Mouse (Mus musculus) kidney, adult 8-10 months (tissue): ENCODE data around the gene Hrh3.

Experiments used
- DNase-seq, 2 experiments: peaks; one replicate each; pipeline ENCODE4 v3.0.0; 2022

Hrh3 gene

GRCm38 (mm10) chr2:180103978-180104658, at the start of gene Hrh3:
Hrh3 (minus strand) TSS chr2:180104488.
- peak; percentile 76 to 78 for DNase-seq

- no peak for DNase-seq
Measured at GRCm38 (mm10) chr2:180148551-180148950, 44.3 kb upstream of the Hrh3 start.

- DNase-seq: no peak
Measured at GRCm38 (mm10) chr2:180147379-180147778, 43.1 kb upstream of the Hrh3 start.

GRCm38 (mm10) chr2:180146091-180146490, 41.8 kb upstream of the Hrh3 start:
- no peak for DNase-seq

- no peak for DNase-seq
Measured at GRCm38 (mm10) chr2:180135414-180135813, 31.1 kb upstream of the Hrh3 start.

- no peak for DNase-seq
Measured at GRCm38 (mm10) chr2:180133911-180134310, 29.6 kb upstream of the Hrh3 start.

GRCm38 (mm10) chr2:180133231-180133630, 28.9 kb upstream of the Hrh3 start:
- DNase-seq: no peak

- no peak for DNase-seq
Measured at GRCm38 (mm10) chr2:180127675-180128074, 23.4 kb upstream of the Hrh3 start.

GRCm38 (mm10) chr2:180126195-180126594, 21.9 kb upstream of the Hrh3 start:
- DNase-seq: no peak

GRCm38 (mm10) chr2:180124192-180124591, 19.9 kb upstream of the Hrh3 start:
- DNase-seq: no peak

- no peak for DNase-seq
Measured at GRCm38 (mm10) chr2:180120292-180120761, 16.0 kb upstream of the Hrh3 start.

GRCm38 (mm10) chr2:180119439-180120291, 15.4 kb upstream of the Hrh3 start:
- DNase-seq: no peak

GRCm38 (mm10) chr2:180118661-180119438, 14.6 kb upstream of the Hrh3 start, which contains the start of gene Osbpl2:
Osbpl2 (plus strand) TSS chr2:180119306.
- DNase-seq: peak; percentile 100

- DNase-seq: no peak
Measured at GRCm38 (mm10) chr2:180117485-180118194, 13.4 kb upstream of the Hrh3 start.

- DNase-seq: no peak
Measured at GRCm38 (mm10) chr2:180116741-180117484, 12.6 kb upstream of the Hrh3 start.

- no peak for DNase-seq
Measured at GRCm38 (mm10) chr2:180116081-180116493, 11.8 kb upstream of the Hrh3 start.

GRCm38 (mm10) chr2:180115279-180115678, 11.0 kb upstream of the Hrh3 start:
- DNase-seq: peak; percentile 50 to 52

GRCm38 (mm10) chr2:180113909-180114890, 9.9 kb upstream of the Hrh3 start:
- DNase-seq: peak in 1 of 2 experiments; percentile 32

GRCm38 (mm10) chr2:180108285-180108684, 4.0 kb upstream of the Hrh3 start:
- DNase-seq: no peak

- DNase-seq: no peak
Measured at GRCm38 (mm10) chr2:180107081-180107480, 2.8 kb upstream of the Hrh3 start.
